Comparison of ENCODE assay signal across 10 mouse cellular contexts in the genomic region with DNA sequence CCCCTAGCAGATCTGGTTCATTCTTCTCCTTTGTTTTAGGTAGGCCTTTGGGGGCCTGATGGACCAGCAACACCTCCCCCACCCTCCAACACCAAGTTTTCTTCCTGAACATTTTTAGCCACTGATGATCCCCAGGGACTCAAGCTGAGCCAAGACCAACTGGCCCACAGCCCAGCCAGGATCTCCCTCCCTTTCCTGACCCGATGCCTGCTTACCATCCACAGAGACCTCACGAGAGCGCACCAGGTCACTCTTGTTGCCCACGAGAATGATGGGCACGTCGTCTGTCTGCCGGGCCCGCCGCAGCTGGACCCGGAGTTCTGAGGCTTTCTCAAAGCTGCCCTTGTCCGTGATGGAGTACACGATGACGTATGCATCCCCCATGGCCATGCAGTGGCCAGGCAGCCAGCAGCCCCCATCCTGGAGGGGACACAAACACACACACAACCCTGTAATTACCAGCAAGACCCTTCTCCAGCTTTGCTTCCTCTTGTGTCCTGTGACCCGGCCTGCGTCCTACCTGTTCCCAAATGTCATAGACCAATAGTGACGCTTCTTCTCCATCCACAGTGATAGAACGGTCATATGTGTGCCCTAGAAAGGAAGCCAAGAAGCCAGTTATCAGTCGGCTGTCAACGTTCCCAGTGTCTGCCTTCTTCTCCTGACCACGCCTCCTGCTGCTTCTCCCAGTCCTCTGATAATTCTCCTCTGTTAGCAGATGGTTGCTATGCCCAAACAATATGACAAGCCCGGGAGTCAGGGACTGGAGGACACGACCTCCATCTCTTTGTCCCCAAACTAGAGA. TPM values are rescaled to one million over a fixed set of nuclear protein-coding genes. Genes with fewer than 3 reads are reported as not detected.
DNase-seq lines count a peak whose midpoint lies in the region; ATAC-seq lines count a peak whose summit lies in the region.
"Had no signal": no experiment of that assay in that cellular context is flagged by ENCODE, and none has a peak within 500 bp of the region (broad histone marks: within the 10 kb centered on the region; RNA-seq: fewer than 3 reads in every experiment).

No protein-coding gene starts in this region.

- H3K9me3 ChIP-seq in kidney, embryonic 16.5 days (ENCODE audit: low read length): no peaks in the 10 kb centered on the region
- no peaks in the 10 kb centered on the region for H3K9me3 ChIP-seq in stomach, embryonic 15.5 days

- H3K36me3 ChIP-seq in kidney, embryonic 16.5 days (ENCODE audit: insufficient read depth, low read length): no peaks in the 10 kb centered on the region
- no peaks in the 10 kb centered on the region for H3K36me3 ChIP-seq in stomach, embryonic 15.5 days

- DNase-seq in urinary bladder, adult 2 months (ENCODE audit: low spot score): peak; percentile 27
- DNase-seq in urinary bladder, adult 18-20 months (ENCODE audit: low spot score in 2 of 2): no peak
- peak; percentile 87 to 89 for DNase-seq in heart, adult 18-20 months
- no peak for DNase-seq in cerebellum, adult 11-12 months
- DNase-seq in layer of hippocampus, adult 18-20 months (ENCODE audit: low spot score in 2 of 2): no peak

- H3K27me3 ChIP-seq in kidney, embryonic 16.5 days (ENCODE audit: insufficient read depth, low read length): peaks cover 4% of the 10 kb centered on the region; the same call in 1 of the 2 replicates
- H3K27me3 ChIP-seq in stomach, embryonic 15.5 days (replicated peaks): peaks cover 4% of the 10 kb centered on the region

- no peak for ATAC-seq in kidney, embryonic 16.5 days (ENCODE audit: low FRiP score, low TSS enrichment)
- no peak for ATAC-seq in stomach, embryonic 15.5 days (ENCODE audit: insufficient read depth, low FRiP score, low read depth)
- no peak for ATAC-seq in frontal cortex, adult (ENCODE audit: low TSS enrichment)

- 66% methylated on average over 22 of the region's 22 CpGs for WGBS in kidney, embryonic 16.5 days
- WGBS in stomach, embryonic 15.5 days: 67% methylated on average over 22 of the region's 22 CpGs

- no peak overlapping the region for H3K27ac ChIP-seq in kidney, embryonic 16.5 days (ENCODE audit: low read length)
- no peak overlapping the region for H3K27ac ChIP-seq in stomach, embryonic 15.5 days

- peaks cover 6% of the 10 kb centered on the region for H3K4me1 ChIP-seq in kidney, embryonic 16.5 days (ENCODE audit: insufficient read depth, low read length)
- H3K4me1 ChIP-seq in stomach, embryonic 15.5 days: peaks cover 27% of the 10 kb centered on the region

- peak overlapping the region; percentile 62 for H3K4me2 ChIP-seq in kidney, embryonic 16.5 days (replicated peaks; ENCODE audit: low read depth, low read length)
- peak overlapping the region; percentile 73; the same call in 1 of the 2 replicates for H3K4me2 ChIP-seq in stomach, embryonic 15.5 days

- peak overlapping the region; percentile 49 for H3K4me3 ChIP-seq in kidney, embryonic 16.5 days (ENCODE audit: low read length)
- no peak overlapping the region for H3K4me3 ChIP-seq in stomach, embryonic 15.5 days (replicated peaks)

- H3K9ac ChIP-seq in kidney, embryonic 16.5 days (replicated peaks; ENCODE audit: low read length): no peak overlapping the region
- no peak overlapping the region for H3K9ac ChIP-seq in stomach, embryonic 15.5 days

RNA-seq across cellular contexts. Expression of a gene that starts 1.6 kb away (rescaled TPM):
- polyA plus RNA-seq in urinary bladder, adult 2 months (2012; rRNA removed): 10.3 and 13.4 TPM in 2 replicates
- total RNA-seq in heart, adult 18-20 months (2021): 100 to 1,000 TPM in 1 of 2 experiments, 10 to 100 TPM in 1; 88.7 to 108 TPM
- 13.5 and 15.0 TPM in 2 replicates for polyA plus RNA-seq in kidney, embryonic 16.5 days (2015; fragmentation: Nextera tagmentation; extraction: Ambion mirVana)
- polyA plus RNA-seq in stomach, embryonic 15.5 days (2015; fragmentation: Nextera tagmentation; extraction: Ambion mirVana): 6.5 and 7.9 TPM in 2 replicates
- total RNA-seq in layer of hippocampus, adult 18-20 months (2021): 1 to 10 TPM in 1 of 2 experiments, under 1 TPM in 1; 0.89 to 2.0 TPM

RNA-seq across cellular contexts. Expression of a gene that starts 5.3 kb away (rescaled TPM):
- polyA plus RNA-seq in urinary bladder, adult 2 months (2012; rRNA removed): not detected in 2 replicates
- total RNA-seq in heart, adult 18-20 months (2021): 1 to 10 TPM; 3.9 to 5.2 TPM
- 385 and 427 TPM in 2 replicates for polyA plus RNA-seq in kidney, embryonic 16.5 days (2015; fragmentation: Nextera tagmentation; extraction: Ambion mirVana)
- 0.92 and 2.7 TPM in 2 replicates for polyA plus RNA-seq in stomach, embryonic 15.5 days (2015; fragmentation: Nextera tagmentation; extraction: Ambion mirVana)
- not detected for total RNA-seq in layer of hippocampus, adult 18-20 months (2021)
- total RNA-seq: hematopoietic stem cell, adult 5-6 weeks had no signal
- polyA plus RNA-seq: neural tube, embryonic 14.5 days had no signal

RNA-seq across cellular contexts. Expression of a gene that starts 12.3 kb away (rescaled TPM):
- polyA plus RNA-seq in urinary bladder, adult 2 months (2012; rRNA removed): 53.2 and 69.5 TPM in 2 replicates
- 10 to 100 TPM; 62.2 to 66.5 TPM for total RNA-seq in heart, adult 18-20 months (2021)
- polyA plus RNA-seq in kidney, embryonic 16.5 days (2015; fragmentation: Nextera tagmentation; extraction: Ambion mirVana): 106 and 108 TPM in 2 replicates
- 93.3 and 95.5 TPM in 2 replicates for polyA plus RNA-seq in stomach, embryonic 15.5 days (2015; fragmentation: Nextera tagmentation; extraction: Ambion mirVana)
- total RNA-seq in layer of hippocampus, adult 18-20 months (2021): 10 to 100 TPM; 24.6 to 31.6 TPM

RNA-seq across cellular contexts. Expression of a gene that starts 38.3 kb away (rescaled TPM):
- 6.1 and 7.2 TPM in 2 replicates for polyA plus RNA-seq in urinary bladder, adult 2 months (2012; rRNA removed)
- total RNA-seq in heart, adult 18-20 months (2021): 10 to 100 TPM; 18.1 to 22.5 TPM
- 19.2 and 20.3 TPM in 2 replicates for polyA plus RNA-seq in kidney, embryonic 16.5 days (2015; fragmentation: Nextera tagmentation; extraction: Ambion mirVana)
- polyA plus RNA-seq in stomach, embryonic 15.5 days (2015; fragmentation: Nextera tagmentation; extraction: Ambion mirVana): 11.8 and 13.4 TPM in 2 replicates
- total RNA-seq in layer of hippocampus, adult 18-20 months (2021): 1 to 10 TPM; 7.1 to 8.4 TPM

Comparison
In these comparisons a context has a peak if more than half of its experiments do, and no peak if none do; other contexts are left out.
1. DNase-seq: peak in urinary bladder, adult 2 months (single experiment) and heart, adult 18-20 months (2 of 2); none in urinary bladder, adult 18-20 months (0 of 2), cerebellum, adult 11-12 months (single experiment) and layer of hippocampus, adult 18-20 months (0 of 2).
2. RNA of a gene that starts 5.3 kb away (polyA plus RNA-seq): 385 to 427 TPM in kidney, embryonic 16.5 days; 0.92 to 2.7 TPM in stomach, embryonic 15.5 days and not detected in urinary bladder, adult 2 months; every median in the first group is over 100 times any median in the second.